Mouse (Mus musculus): ENCODE measurements around the gene Sbno2. TPM values are rescaled to one million over a fixed set of nuclear protein-coding genes. Genes with fewer than 3 reads are reported as not detected.

Sbno2 gene
- polyA plus RNA-seq, 1 experiment from 2014 or later = 8.4 TPM

- peak overlapping the region; percentile 92 for H3K4me2 ChIP-seq
- peaks cover 39% of the 10 kb centered on the region for H3K36me3 ChIP-seq (ENCODE audit: control insufficient read depth, insufficient read depth, low read length)
- under 1% methylated on average over 85 of the region's 88 CpGs for WGBS (ENCODE audit: insufficient replicate concordance)
- H3K4me3 ChIP-seq (ENCODE audit: low read depth, low read length) = peak overlapping the region; percentile 96
- peaks cover 54% of the 10 kb centered on the region for H3K4me1 ChIP-seq (ENCODE audit: control insufficient read depth, insufficient read depth, low read length)
- ATAC-seq (replicated peaks; ENCODE audit: insufficient number of reproducible peaks, low FRiP score, low TSS enrichment) = peak; percentile 79
- H3K27me3 ChIP-seq (ENCODE audit: control insufficient read depth, insufficient read depth, low read length) = no peaks in the 10 kb centered on the region
- peak overlapping the region; percentile 99 for H3K9ac ChIP-seq (ENCODE audit: low read depth, low read length)
- no peaks in the 10 kb centered on the region for H3K9me3 ChIP-seq (replicated peaks; ENCODE audit: control insufficient read depth, low read length)
- H3K27ac ChIP-seq (ENCODE audit: low read depth, low read length) = peak overlapping the region; percentile 99
Measured at GRCm38 (mm10) chr10:80149291-80150225, 44.2 kb upstream of the Sbno2 start.

- H3K36me3 ChIP-seq (ENCODE audit: control insufficient read depth, insufficient read depth, low read length) = peaks cover 38% of the 10 kb centered on the region
- peak overlapping the region; percentile 92 for H3K4me2 ChIP-seq
- H3K27me3 ChIP-seq (ENCODE audit: control insufficient read depth, insufficient read depth, low read length) = no peaks in the 10 kb centered on the region
- no peaks in the 10 kb centered on the region for H3K9me3 ChIP-seq (replicated peaks; ENCODE audit: control insufficient read depth, low read length)
- peak overlapping the region; percentile 99 for H3K9ac ChIP-seq (ENCODE audit: low read depth, low read length)
- peak; percentile 32 for ATAC-seq (replicated peaks; ENCODE audit: insufficient number of reproducible peaks, low FRiP score, low TSS enrichment)
- peak overlapping the region; percentile 99 for H3K27ac ChIP-seq (ENCODE audit: low read depth, low read length)
- WGBS (ENCODE audit: insufficient replicate concordance) = 2% methylated on average over 56 of the region's 57 CpGs
- H3K4me3 ChIP-seq (ENCODE audit: low read depth, low read length) = peak overlapping the region; percentile 96
- H3K4me1 ChIP-seq (ENCODE audit: control insufficient read depth, insufficient read depth, low read length) = peaks cover 49% of the 10 kb centered on the region
Measured at GRCm38 (mm10) chr10:80148610-80149290, 43.4 kb upstream of the Sbno2 start.

GRCm38 (mm10) chr10:80147719-80148601, 42.6 kb upstream of the Sbno2 start, which contains the start of gene Midn:
Midn (plus strand) TSS chr10:80148272.
- Histone ChIP-seq H3K27ac (ENCODE audit: low read depth, low read length) (peak within 1 kb of the TSS; percentile 99), H3K9ac (ENCODE audit: low read depth, low read length) (peak within 1 kb of the TSS; percentile 99), H3K27me3 (ENCODE audit: control insufficient read depth, insufficient read depth, low read length) (no peaks in the 10 kb centered on the region), H3K4me2 (peak within 1 kb of the TSS; percentile 92), H3K4me1 (ENCODE audit: control insufficient read depth, insufficient read depth, low read length) (peaks cover 45% of the 10 kb centered on the region), H3K4me3 (ENCODE audit: low read depth, low read length) (peak within 1 kb of the TSS; percentile 96), H3K36me3 (ENCODE audit: control insufficient read depth, insufficient read depth, low read length) (peaks cover 31% of the 10 kb centered on the region), H3K9me3 (replicated peaks; ENCODE audit: control insufficient read depth, low read length) (no peaks in the 10 kb centered on the region)
- under 1% methylated on average over 33 of the region's 42 CpGs for WGBS (ENCODE audit: insufficient replicate concordance)
- ATAC-seq (replicated peaks; ENCODE audit: insufficient number of reproducible peaks, low FRiP score, low TSS enrichment) = peak; percentile 59

- 47% methylated on average over 5 of the region's 5 CpGs for WGBS (ENCODE audit: insufficient replicate concordance)
- no peak for ATAC-seq (replicated peaks; ENCODE audit: insufficient number of reproducible peaks, low FRiP score, low TSS enrichment)
Measured at GRCm38 (mm10) chr10:80147146-80147718, 41.9 kb upstream of the Sbno2 start.

GRCm38 (mm10) chr10:80146568-80147011, 41.2 kb upstream of the Sbno2 start:
- peaks cover 26% of the 10 kb centered on the region for H3K36me3 ChIP-seq (ENCODE audit: control insufficient read depth, insufficient read depth, low read length)
- H3K9ac ChIP-seq (ENCODE audit: low read depth, low read length) = peak overlapping the region; percentile 63
- 51% methylated on average over 4 of the region's 4 CpGs for WGBS (ENCODE audit: insufficient replicate concordance)
- H3K4me1 ChIP-seq (ENCODE audit: control insufficient read depth, insufficient read depth, low read length) = peaks cover 40% of the 10 kb centered on the region
- H3K27ac ChIP-seq (ENCODE audit: low read depth, low read length) = peak overlapping the region; percentile 99
- ATAC-seq (replicated peaks; ENCODE audit: insufficient number of reproducible peaks, low FRiP score, low TSS enrichment) = no peak
- no peaks in the 10 kb centered on the region for H3K9me3 ChIP-seq (replicated peaks; ENCODE audit: control insufficient read depth, low read length)
- H3K4me2 ChIP-seq = peak overlapping the region; percentile 28
- H3K27me3 ChIP-seq (ENCODE audit: control insufficient read depth, insufficient read depth, low read length) = no peaks in the 10 kb centered on the region
- H3K4me3 ChIP-seq (ENCODE audit: low read depth, low read length) = peak overlapping the region; percentile 2; the same call in 1 of the 2 replicates

More at GRCm38 (mm10) chr10:80147146-80147718, 41.9 kb upstream of the Sbno2 start:
- peak overlapping the region; percentile 99 for H3K27ac ChIP-seq (ENCODE audit: low read depth, low read length)
- peak overlapping the region; percentile 99 for H3K9ac ChIP-seq (ENCODE audit: low read depth, low read length)
- H3K4me2 ChIP-seq = peak overlapping the region; percentile 92
- no peaks in the 10 kb centered on the region for H3K27me3 ChIP-seq (ENCODE audit: control insufficient read depth, insufficient read depth, low read length)
- peak overlapping the region; percentile 96 for H3K4me3 ChIP-seq (ENCODE audit: low read depth, low read length)
- peaks cover 28% of the 10 kb centered on the region for H3K36me3 ChIP-seq (ENCODE audit: control insufficient read depth, insufficient read depth, low read length)
- H3K9me3 ChIP-seq (replicated peaks; ENCODE audit: control insufficient read depth, low read length) = no peaks in the 10 kb centered on the region
- H3K4me1 ChIP-seq (ENCODE audit: control insufficient read depth, insufficient read depth, low read length) = peaks cover 42% of the 10 kb centered on the region

- 80% methylated on average over 6 of the region's 6 CpGs for WGBS (ENCODE audit: insufficient replicate concordance)
- H3K27ac ChIP-seq (ENCODE audit: low read depth, low read length) = peak overlapping the region; percentile 99
- H3K9ac ChIP-seq (ENCODE audit: low read depth, low read length) = peak overlapping the region; percentile 63
- no peaks in the 10 kb centered on the region for H3K9me3 ChIP-seq (replicated peaks; ENCODE audit: control insufficient read depth, low read length)
- peak overlapping the region; percentile 8; the same call in 1 of the 2 replicates for H3K4me3 ChIP-seq (ENCODE audit: low read depth, low read length)
- no peaks in the 10 kb centered on the region for H3K27me3 ChIP-seq (ENCODE audit: control insufficient read depth, insufficient read depth, low read length)
- H3K4me1 ChIP-seq (ENCODE audit: control insufficient read depth, insufficient read depth, low read length) = peaks cover 40% of the 10 kb centered on the region
- peak overlapping the region; percentile 18 for H3K4me2 ChIP-seq
- ATAC-seq (replicated peaks; ENCODE audit: insufficient number of reproducible peaks, low FRiP score, low TSS enrichment) = no peak
- H3K36me3 ChIP-seq (ENCODE audit: control insufficient read depth, insufficient read depth, low read length) = peaks cover 23% of the 10 kb centered on the region
Measured at GRCm38 (mm10) chr10:80145896-80146295, 40.5 kb upstream of the Sbno2 start.

GRCm38 (mm10) chr10:80144864-80145838, 39.8 kb upstream of the Sbno2 start:
- Histone ChIP-seq H3K27me3 (ENCODE audit: control insufficient read depth, insufficient read depth, low read length) (no peaks in the 10 kb centered on the region), H3K4me2 (peak overlapping the region; percentile 18), H3K36me3 (ENCODE audit: control insufficient read depth, insufficient read depth, low read length) (peaks cover 23% of the 10 kb centered on the region), H3K4me1 (ENCODE audit: control insufficient read depth, insufficient read depth, low read length) (peaks cover 40% of the 10 kb centered on the region), H3K27ac (ENCODE audit: low read depth, low read length) (peak overlapping the region; percentile 99; the same call in 1 of the 2 replicates), H3K4me3 (ENCODE audit: low read depth, low read length) (peak overlapping the region; percentile 8; the same call in 1 of the 2 replicates), H3K9me3 (replicated peaks; ENCODE audit: control insufficient read depth, low read length) (no peaks in the 10 kb centered on the region), H3K9ac (ENCODE audit: low read depth, low read length) (peak overlapping the region; percentile 3)
- ATAC-seq (replicated peaks; ENCODE audit: insufficient number of reproducible peaks, low FRiP score, low TSS enrichment) = no peak
- WGBS (ENCODE audit: insufficient replicate concordance) = 74% methylated on average over 20 of the region's 20 CpGs
